Mouse (Mus musculus): ENCODE measurements around the gene Sult3a2. TPM values are rescaled to one million over a fixed set of nuclear protein-coding genes. Genes with fewer than 3 reads are reported as not detected.

Sult3a2 gene
- polyA plus RNA-seq, 2 experiments, result not detected

DNA sequence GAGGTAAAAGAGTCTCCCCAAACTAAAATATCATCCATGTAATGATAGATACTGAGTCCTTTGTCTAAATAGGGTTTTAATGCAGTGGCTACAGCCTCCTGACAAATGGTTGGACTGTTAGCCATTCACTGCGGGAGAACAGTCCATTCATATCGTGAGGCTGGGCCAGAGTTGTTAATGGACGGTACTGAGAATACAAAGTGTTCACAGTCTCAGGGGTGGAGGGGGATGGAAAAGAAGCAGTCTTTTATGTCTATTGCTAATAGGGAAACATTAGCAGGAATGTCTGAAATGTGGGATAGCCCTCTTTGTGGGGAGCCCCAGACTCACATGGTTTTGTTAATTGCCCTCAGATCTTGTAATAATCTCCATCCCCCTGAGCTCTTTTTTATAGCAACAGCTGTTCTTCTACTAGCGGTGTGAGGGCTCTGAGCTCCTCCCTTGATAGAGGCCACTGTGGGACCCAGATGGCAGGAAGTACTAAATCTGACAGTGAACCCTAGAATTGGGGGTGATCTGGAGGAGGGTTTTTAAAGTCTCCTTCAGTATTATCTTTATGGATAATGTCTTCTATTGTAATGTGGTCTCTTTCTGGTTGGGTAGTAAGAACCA, 64.6 kb downstream of the Sult3a2 start:
- Histone ChIP-seq H3K4me2 (replicated peaks; ENCODE audit: low read depth, low read length, severe bottlenecking) (no peak overlapping the region), H3K36me3 (ENCODE audit: control insufficient read depth, insufficient read depth, low read length) (no peaks in the 10 kb centered on the region), H3K4me1 (ENCODE audit: control insufficient read depth, insufficient read depth, low read length) (no peaks in the 10 kb centered on the region), H3K27ac (replicated peaks; ENCODE audit: low read depth, low read length) (no peak overlapping the region), H3K27me3 (ENCODE audit: control insufficient read depth, insufficient read depth, low read length) (no peaks in the 10 kb centered on the region), H3K9ac (ENCODE audit: low read depth, low read length, severe bottlenecking) (no peak overlapping the region), H3K9me3 (ENCODE audit: control insufficient read depth, low read length) (no peaks in the 10 kb centered on the region), H3K4me3 (replicated peaks; ENCODE audit: low read length) (no peak overlapping the region)
- TF ChIP-seq POLR2A (IDR thresholded peaks at IDR 0.05; ENCODE audit: borderline replicate concordance, extremely low read depth, insufficient read depth, insufficient read length), result no peak
- WGBS, result 24% methylated on average over 4 of the region's 4 CpGs
- no peak for DNase-seq (ENCODE audit: low spot score)
- ATAC-seq (ENCODE audit: low FRiP score, low read depth), result peak; percentile 23; the same call in 1 of the 2 replicates

Other genes starting within 250 kb of the Sult3a2 start
- gene Clvs2, start 161.9 kb downstream of the Sult3a2 start, polyA plus RNA-seq (2012; rRNA removed), result 0.17 and 0.30 TPM in 2 replicates
- gene Clvs2, start 161.9 kb downstream of the Sult3a2 start, polyA plus RNA-seq (2014; fragmentation: Nextera tagmentation; extraction: Ambion mirVana), result not detected in 2 replicates
- gene Sult3a1, start 71.0 kb upstream of the Sult3a2 start, polyA plus RNA-seq (2012; rRNA removed), result not detected in 2 replicates
- not detected in 2 replicates for gene Sult3a1, start 71.0 kb upstream of the Sult3a2 start, polyA plus RNA-seq (2014; fragmentation: Nextera tagmentation; extraction: Ambion mirVana)
- 0.03 and 0.04 TPM in 2 replicates for gene Rsph4a, start 118.4 kb upstream of the Sult3a2 start, polyA plus RNA-seq (2012; rRNA removed)
- gene Rsph4a, start 118.4 kb upstream of the Sult3a2 start, polyA plus RNA-seq (2014; fragmentation: Nextera tagmentation; extraction: Ambion mirVana), result 0.07 TPM in 1 of 2 replicates, not detected in the other
- 12.5 and 16.4 TPM in 2 replicates for gene Zup1, start 164.6 kb upstream of the Sult3a2 start, polyA plus RNA-seq (2012; rRNA removed)
- gene Zup1, start 164.6 kb upstream of the Sult3a2 start, polyA plus RNA-seq (2014; fragmentation: Nextera tagmentation; extraction: Ambion mirVana), result 20.1 and 20.9 TPM in 2 replicates
- 55.3 and 86.2 TPM in 2 replicates for gene Rwdd1, start 232.9 kb upstream of the Sult3a2 start, polyA plus RNA-seq (2012; rRNA removed)
- 146 and 148 TPM in 2 replicates for gene Rwdd1, start 232.9 kb upstream of the Sult3a2 start, polyA plus RNA-seq (2014; fragmentation: Nextera tagmentation; extraction: Ambion mirVana)

Measured in limb, embryonic 14.5 days (tissue).